Mouse (Mus musculus): ENCODE data around the gene Acsf3. TPM values are rescaled to one million over a fixed set of nuclear protein-coding genes. Genes with fewer than 3 reads are reported as not detected.

Acsf3 gene
- total RNA-seq (2023; ENCODE audit: inconsistent age): 16.6 to 19.5 TPM (median 18.2 TPM) in 4 replicates

GRCm38 (mm10) chr8:122775285-122776155 is at the start of gene Acsf3:
Acsf3 (plus strand) TSS chr8:122775486.

GRCm38 (mm10) chr8:122847829-122848561 is 72.7 kb downstream of the Acsf3 start, which contains the start of gene Cdh15:
Cdh15 (plus strand) TSS chr8:122847966.

Other genes with a start within 250 kb of the Acsf3 start
- 50.5 to 55.1 TPM (median 53.3 TPM) in 4 replicates for gene Piezo1, start 224.2 kb upstream of the Acsf3 start, total RNA-seq (2023; ENCODE audit: inconsistent age)
- 154 to 175 TPM (median 169 TPM) in 4 replicates for gene Cdt1, start 207.5 kb upstream of the Acsf3 start, total RNA-seq (2023; ENCODE audit: inconsistent age)
- 78.0 to 94.8 TPM (median 88.3 TPM) in 4 replicates for gene Aprt, start 198.6 kb upstream of the Acsf3 start, total RNA-seq (2023; ENCODE audit: inconsistent age)
- gene Galns, start 164.0 kb upstream of the Acsf3 start, total RNA-seq (2023; ENCODE audit: inconsistent age): 26.1 to 34.6 TPM (median 27.1 TPM) in 4 replicates
- 44.4 to 55.6 TPM (median 52.9 TPM) in 4 replicates for gene Trappc2l, start 163.8 kb upstream of the Acsf3 start, total RNA-seq (2023; ENCODE audit: inconsistent age)
- gene Pabpn1l, start 152.7 kb upstream of the Acsf3 start, total RNA-seq (2023; ENCODE audit: inconsistent age): 0.48 TPM in 1 of 4 replicates, not detected in the others
- 58.9 to 63.9 TPM (median 60.8 TPM) in 4 replicates for gene Cbfa2t3, start 76.4 kb upstream of the Acsf3 start, total RNA-seq (2023; ENCODE audit: inconsistent age)
- gene Cdh15, start 72.5 kb downstream of the Acsf3 start, total RNA-seq (2023; ENCODE audit: inconsistent age): 0.16 TPM in 1 of 4 replicates, not detected in the others

Measured in B cell, adult (primary cell).